Comparison of ENCODE assay signal across 29 mouse cellular contexts in genomic region chr12:112879731-112880130, GRCm38 (mm10). TPM values are rescaled to one million over a fixed set of nuclear protein-coding genes. Genes with fewer than 3 reads are reported as not detected.
DNase-seq lines count a peak whose midpoint lies in the region; ATAC-seq and TF ChIP-seq lines count a peak whose summit lies in the region.
"Had no signal": no experiment of that assay in that cellular context is flagged by ENCODE, and none has a peak within 500 bp of the region (broad histone marks: within the 10 kb centered on the region; RNA-seq: fewer than 3 reads in every experiment).

No protein-coding gene starts in this region.

- 29% methylated on average over 5 of the region's 5 CpGs for WGBS in thymus, adult 2 months
- WGBS in midbrain, embryonic 16.5 days: 77% methylated on average over 5 of the region's 5 CpGs

- no peak overlapping the region for H3K4me3 ChIP-seq in thymus, adult 2 months (ENCODE audit: control insufficient read depth, insufficient read depth, low read length)
- H3K4me3 ChIP-seq in midbrain, embryonic 16.5 days (ENCODE audit: low read depth, low read length): no peak overlapping the region
- H3K4me3 ChIP-seq: embryonic facial prominence, embryonic 12.5 days; erythroblast, embryonic 14.5 days; forebrain, embryonic 13.5 days; gastrocnemius, adult 2 months; heart, embryonic 12.5 days; left cerebral cortex, adult 2 months; liver, embryonic 15.5 days; lung, embryonic 15.5 days; midbrain, embryonic 10.5 days; neural tube, embryonic 15.5 days had no signal

- no peak overlapping the region for H3K4me2 ChIP-seq in midbrain, embryonic 16.5 days (ENCODE audit: low read length)
- H3K4me2 ChIP-seq: embryonic facial prominence, embryonic 12.5 days; forebrain, embryonic 13.5 days; heart, embryonic 12.5 days; liver, embryonic 15.5 days; lung, embryonic 15.5 days; neural tube, embryonic 15.5 days had no signal

- no peaks in the 10 kb centered on the region for H3K9me3 ChIP-seq in midbrain, embryonic 16.5 days (replicated peaks; ENCODE audit: control insufficient read depth, low read length, poor library complexity, severe bottlenecking)
- H3K9me3 ChIP-seq: embryonic facial prominence, embryonic 12.5 days; forebrain, embryonic 13.5 days; heart, embryonic 12.5 days; liver, embryonic 15.5 days; lung, embryonic 15.5 days; midbrain, embryonic 10.5 days; neural tube, embryonic 15.5 days had no signal

- H3K9ac ChIP-seq in midbrain, embryonic 16.5 days (ENCODE audit: low read depth, low read length): no peak overlapping the region
- H3K9ac ChIP-seq: embryonic facial prominence, embryonic 12.5 days; forebrain, embryonic 13.5 days; heart, embryonic 12.5 days; liver, embryonic 15.5 days; lung, embryonic 15.5 days; neural tube, embryonic 15.5 days had no signal

- peaks cover 12% of the 10 kb centered on the region; the same call in 1 of the 2 replicates for H3K27me3 ChIP-seq in thymus, adult 2 months (ENCODE audit: control insufficient read depth, insufficient read depth, low read length)
- H3K27me3 ChIP-seq in midbrain, embryonic 16.5 days (ENCODE audit: control insufficient read depth, insufficient read depth, low read depth, low read length): peaks cover 41% of the 10 kb centered on the region

- no peak for TF ChIP-seq CTCF in thymus, adult 2 months (IDR thresholded peaks at IDR 0.05; ENCODE audit: borderline replicate concordance, control insufficient read depth, extremely low read depth, insufficient read depth, low read length, poor library complexity)

- H3K27ac ChIP-seq in thymus, adult 2 months (ENCODE audit: control insufficient read depth, insufficient read depth, low read length): no peak overlapping the region
- no peak overlapping the region for H3K27ac ChIP-seq in midbrain, embryonic 16.5 days (ENCODE audit: low read length)
- H3K27ac ChIP-seq: embryonic facial prominence, embryonic 12.5 days; forebrain, embryonic 13.5 days; gastrocnemius, adult 2 months; hindbrain, postnatal 0 days; left cerebral cortex, adult 2 months; liver, embryonic 15.5 days; lung, embryonic 15.5 days; macrophage; midbrain, embryonic 10.5 days; neural tube, embryonic 15.5 days had no signal

- DNase-seq in CD4-positive, CD25-positive, alpha-beta regulatory T cell, adult 2 months (ENCODE audit: low read depth, low spot score): peak; percentile 40
- peak; percentile 52 for DNase-seq in thymus, adult 2 months
- DNase-seq in thymus, adult 18-20 months: no peak
- DNase-seq in thymus, postnatal 14 days: peak; percentile 64
- no peak for DNase-seq in right cerebral cortex, postnatal 4 days
- DNase-seq: cerebellum, adult 11-12 months; cerebellum, postnatal 10 days; gastrocnemius, adult 2 months; heart, postnatal 14 days; kidney, postnatal 4 days; left cerebral cortex, postnatal 4 days; liver; right cerebral cortex, postnatal 14 days; spleen, adult 18-20 months had no signal

- no peak for ATAC-seq in CD4-positive, CD25-positive, alpha-beta regulatory T cell, adult 4 months
- ATAC-seq in midbrain, embryonic 16.5 days: no peak
- ATAC-seq: forebrain, embryonic 13.5 days; hindbrain, postnatal 0 days; intestine, postnatal 0 days had no signal

- no peaks in the 10 kb centered on the region for H3K36me3 ChIP-seq in thymus, adult 2 months (ENCODE audit: control insufficient read depth, insufficient read depth, low read length)
- H3K36me3 ChIP-seq in midbrain, embryonic 16.5 days (ENCODE audit: control insufficient read depth, insufficient read depth, low read length): no peaks in the 10 kb centered on the region
- H3K36me3 ChIP-seq: embryonic facial prominence, embryonic 12.5 days; heart, embryonic 12.5 days; liver, embryonic 15.5 days; lung, embryonic 15.5 days; midbrain, embryonic 10.5 days; neural tube, embryonic 15.5 days had no signal

- peaks cover 45% of the 10 kb centered on the region for H3K4me1 ChIP-seq in thymus, adult 2 months (replicated peaks; ENCODE audit: control insufficient read depth, insufficient read depth, low read length)
- peaks cover 4% of the 10 kb centered on the region for H3K4me1 ChIP-seq in midbrain, embryonic 16.5 days (ENCODE audit: control insufficient read depth, insufficient read depth, low read length)

- no peak for TF ChIP-seq POLR2A in thymus, adult 2 months (IDR thresholded peaks at IDR 0.05; ENCODE audit: control insufficient read depth, extremely low read depth, insufficient read depth, low read length, poor library complexity)

RNA-seq across cellular contexts. Expression of gene Gpr132, which starts 11.7 kb away (rescaled TPM):
- polyA plus RNA-seq in CD4-positive, CD25-positive, alpha-beta regulatory T cell, adult 4 months (2017; shearing (Covaris generic)): 100 to 1,000 TPM in 1 of 2 experiments, 10 to 100 TPM in 1; 79.5 to 107 TPM
- polyA plus RNA-seq in thymus, adult 2 months (2012; rRNA removed): 256 and 265 TPM in 2 replicates
- polyA plus RNA-seq in midbrain, embryonic 16.5 days (2015; fragmentation: Nextera tagmentation; extraction: Ambion mirVana): 0.14 TPM in 1 of 2 replicates, not detected in the other
- polyA plus RNA-seq: forebrain, embryonic 13.5 days; heart, embryonic 12.5 days; hindbrain, embryonic 11.5 days; midbrain, embryonic 10.5 days had no signal

RNA-seq across cellular contexts. Expression of gene Jag2, which starts 49.8 kb away (rescaled TPM):
- 1 to 10 TPM; 1.1 to 2.0 TPM for polyA plus RNA-seq in CD4-positive, CD25-positive, alpha-beta regulatory T cell, adult 4 months (2017; shearing (Covaris generic))
- 58.7 and 61.5 TPM in 2 replicates for polyA plus RNA-seq in thymus, adult 2 months (2012; rRNA removed)
- polyA plus RNA-seq in midbrain, embryonic 16.5 days (2015; fragmentation: Nextera tagmentation; extraction: Ambion mirVana): 10.4 and 14.8 TPM in 2 replicates
- polyA plus RNA-seq: erythroblast, embryonic 14.5 days had no signal

RNA-seq across cellular contexts. Expression of gene Cdca4, which starts 50.5 kb away (rescaled TPM):
- polyA plus RNA-seq in CD4-positive, CD25-positive, alpha-beta regulatory T cell, adult 4 months (2017; shearing (Covaris generic)): 10 to 100 TPM; 70.5 to 85.8 TPM
- polyA plus RNA-seq in thymus, adult 2 months (2012; rRNA removed): 124 and 126 TPM in 2 replicates
- 32.6 and 37.6 TPM in 2 replicates for polyA plus RNA-seq in midbrain, embryonic 16.5 days (2015; fragmentation: Nextera tagmentation; extraction: Ambion mirVana)

Comparison
In these comparisons a context has a peak if more than half of its experiments do, and no peak if none do; other contexts are left out.
1. DNase-seq: peak in CD4-positive, CD25-positive, alpha-beta regulatory T cell, adult 2 months (single experiment), thymus, adult 2 months (single experiment) and thymus, postnatal 14 days (single experiment); none in thymus, adult 18-20 months (0 of 2) and right cerebral cortex, postnatal 4 days (single experiment).
2. RNA of gene Gpr132, which starts 11.7 kb away (polyA plus RNA-seq): 256 to 265 TPM in thymus, adult 2 months and 79.5 to 107 TPM in CD4-positive, CD25-positive, alpha-beta regulatory T cell, adult 4 months; 0.14 TPM in midbrain, embryonic 16.5 days; every median in the first group is over 10 times any median in the second.